Mouse (Mus musculus): ENCODE results near the gene Tmem185b.

DNA sequence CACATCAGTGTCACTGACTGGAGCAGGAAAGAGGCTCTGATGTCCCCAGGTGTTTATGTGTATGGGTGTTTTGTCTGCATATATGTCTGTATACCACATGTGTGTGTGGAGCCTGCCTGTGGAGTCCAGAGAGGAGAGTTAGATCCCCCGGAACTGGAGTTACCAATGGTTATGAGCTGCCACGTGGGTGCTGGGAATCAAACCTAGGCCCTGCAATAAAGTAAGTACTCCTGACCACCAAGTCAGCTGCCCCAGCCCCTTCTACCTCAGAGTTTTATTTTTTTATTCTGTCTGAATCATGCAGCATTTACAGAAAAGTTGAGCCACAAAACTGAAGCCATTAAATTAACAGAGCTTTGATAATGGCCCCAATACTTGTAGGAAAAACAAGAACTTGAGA is 24.1 kb downstream of the Tmem185b start:
- TF ChIP-seq POLR2A (IDR thresholded peaks at IDR 0.05; ENCODE audit: insufficient read length, low read depth) = no peak
- no peak for TF ChIP-seq TCF12 (IDR thresholded peaks at IDR 0.05; ENCODE audit: insufficient read depth, poor library complexity, severe bottlenecking)
- TF ChIP-seq MAX (IDR thresholded peaks at IDR 0.05; ENCODE audit: low read depth) = no peak
- TF ChIP-seq MYOG (IDR thresholded peaks at IDR 0.05; ENCODE audit: control insufficient read depth in 1 of 3, insufficient read depth in 1 of 3, insufficient read length in 2 of 3, low read depth in 2 of 3) = no peak
- TF ChIP-seq REST (IDR thresholded peaks at IDR 0.05; ENCODE audit: insufficient read depth, insufficient read length) = no peak
- no peak for TF ChIP-seq E2F4 (IDR thresholded peaks at IDR 0.05; ENCODE audit: insufficient read depth)
- no peak for TF ChIP-seq MYOD1 (IDR thresholded peaks at IDR 0.05; ENCODE audit: control insufficient read depth in 1 of 3, insufficient read length in 2 of 3, low read depth in 2 of 3)
- no peak for TF ChIP-seq USF1 (IDR thresholded peaks at IDR 0.05; ENCODE audit: low read depth)
